Mouse (Mus musculus) heart, postnatal 0 days (tissue): ENCODE measurements at regions not wholly inside any gene's neighbourhood (a gene's known extent, or its start where the extent isn't known, plus 50 kb on each side); places are given as distances from the start of the nearest gene placed in this dataset.

Source experiments
- ATAC-seq: fragments of 200-750 bp; cut with Nextera tagmentation; 2 replicates; pipeline ENCODE4 v1.8.0; 2017; ENCODE audit warnings: low read depth, moderate number of reproducible peaks, moderate library complexity; ENCODE audit not compliant: insufficient read depth
- DNase-seq: peaks from one replicate; pipeline ENCODE4 v3.0.0-alpha.2; 2016; ENCODE audit warnings: low spot score
- H3K27ac ChIP-seq: fragments of 300-500 bp; sonication (generic); 2 replicates; pipeline ENCODE4 v1.5.1; 2014; ENCODE audit warnings: low read depth, mild to moderate bottlenecking
- H3K27me3 ChIP-seq: fragments of 300-500 bp; sonication (generic); 2 replicates; pipeline ENCODE4 v1.6.1; 2014; ENCODE audit warnings: low read length, mixed read lengths; ENCODE audit not compliant: control insufficient read depth, insufficient read depth
- H3K36me3 ChIP-seq: fragments of 300-500 bp; sonication (generic); replicated peaks from 2 replicates; pipeline ENCODE4 v1.6.1; 2014; ENCODE audit warnings: low read length, mixed read lengths; ENCODE audit not compliant: control insufficient read depth, insufficient read depth
- H3K4me1 ChIP-seq: fragments of 300-500 bp; sonication (generic); 2 replicates; pipeline ENCODE4 v1.6.1; 2014; ENCODE audit warnings: antibody characterized with exemption; ENCODE audit not compliant: control insufficient read depth, insufficient read depth
- H3K4me2 ChIP-seq: fragments of 300-500 bp; sonication (generic); 2 replicates; pipeline ENCODE4 v1.6.1; 2014; ENCODE audit warnings: low read depth, mild to moderate bottlenecking, low read length, moderate library complexity
- H3K4me3 ChIP-seq: fragments of 300-500 bp; sonication (generic); 2 replicates; pipeline ENCODE4 v1.5.1; 2014; ENCODE audit warnings: low read depth, low read length
- H3K9ac ChIP-seq: fragments of 300-500 bp; sonication (generic); replicated peaks from 2 replicates; pipeline ENCODE4 v1.6.1; 2014; ENCODE audit warnings: low read depth, low read length, mixed read lengths
- H3K9me3 ChIP-seq: fragments of 300-500 bp; sonication (generic); replicated peaks from 2 replicates; pipeline ENCODE4 v1.6.1; 2016; ENCODE audit warnings: low read length; ENCODE audit not compliant: control insufficient read depth
- CTCF ChIP-seq: IDR thresholded peaks from 2 replicates; pipeline ENCODE4 v1.5.1; 2016; ENCODE audit warnings: antibody characterized with exemption, control low read depth, low read depth
- EP300 ChIP-seq: IDR thresholded peaks from 2 replicates; pipeline ENCODE4 v1.6.1; 2016; ENCODE audit warnings: antibody characterized with exemption, low read depth
- WGBS: fragments of 180-500 bp; shearing (Covaris S2); extraction: QIAGEN DNeasy Blood & Tissue Kit; methylation state at CpG from one replicate; pipeline ENCODE4 v1.1.7; 2014; 5-methylcytosine and 5-hydroxymethylcytosine counted together

GRCm38 (mm10) chr19:53442756-53443654 lies 52.6 kb upstream of the Smndc1 start:
- DNase-seq (no peak), ATAC-seq (no peak)
- no peaks in the 10 kb centered on the region; the same call in 1 of the 2 replicates for H3K27me3 ChIP-seq
- H3K27ac ChIP-seq = no peak overlapping the region; the same call in 1 of the 2 replicates
- no peak overlapping the region for H3K4me2 ChIP-seq
- H3K36me3 ChIP-seq = no peaks in the 10 kb centered on the region
- no peak overlapping the region for H3K4me3 ChIP-seq
- WGBS = 85% methylated on average over 22 of the region's 22 CpGs
- no peaks in the 10 kb centered on the region for H3K9me3 ChIP-seq
- no peak overlapping the region for H3K9ac ChIP-seq
- peaks cover 4% of the 10 kb centered on the region; the same call in 1 of the 2 replicates for H3K4me1 ChIP-seq
- no peak for TF ChIP-seq CTCF
- TF ChIP-seq EP300 = no peak

- WGBS = 84% methylated on average over 4 of the region's 4 CpGs
- H3K27ac ChIP-seq = peak overlapping the region; percentile 38; the same call in 1 of the 2 replicates
- H3K4me3 ChIP-seq = no peak overlapping the region
- H3K4me1 ChIP-seq = peaks cover 13% of the 10 kb centered on the region
- H3K36me3 ChIP-seq = no peaks in the 10 kb centered on the region
- TF ChIP-seq EP300 = no peak
- no peak for TF ChIP-seq CTCF
- no peak for DNase-seq
- no peak for ATAC-seq
- no peak overlapping the region for H3K9ac ChIP-seq
- no peaks in the 10 kb centered on the region; the same call in 1 of the 2 replicates for H3K27me3 ChIP-seq
- no peak overlapping the region for H3K4me2 ChIP-seq
- no peaks in the 10 kb centered on the region for H3K9me3 ChIP-seq
These were observed 51.8 kb upstream of the Smndc1 start for GRCm38 (mm10) chr19:53442132-53442610.

GRCm38 (mm10) chr19:53441449-53442131 lies 51.2 kb upstream of the Smndc1 start:
- 83% methylated on average over 13 of the region's 13 CpGs for whole genome bisulfite sequencing
- no peak for ATAC-seq
- H3K9ac ChIP-seq = no peak overlapping the region

GRCm38 (mm10) chr19:53440327-53441055 lies 50.1 kb upstream of the Smndc1 start:
- H3K4me2 ChIP-seq = no peak overlapping the region
- ATAC-seq (no peak), DNase-seq (no peak)
- no peaks in the 10 kb centered on the region for H3K27me3 ChIP-seq
- 59% methylated on average over 10 of the region's 10 CpGs for WGBS
- no peaks in the 10 kb centered on the region for H3K36me3 ChIP-seq
- peaks cover 16% of the 10 kb centered on the region for H3K4me1 ChIP-seq
- TF ChIP-seq CTCF (no peak), EP300 (no peak)
- no peaks in the 10 kb centered on the region for H3K9me3 ChIP-seq
- no peak overlapping the region; the same call in 1 of the 2 replicates for H3K27ac ChIP-seq
- H3K9ac ChIP-seq = no peak overlapping the region
- no peak overlapping the region for H3K4me3 ChIP-seq

More at GRCm38 (mm10) chr19:53441449-53442131, 51.2 kb upstream of the Smndc1 start:
- H3K36me3 ChIP-seq = no peaks in the 10 kb centered on the region
- H3K27me3 ChIP-seq = no peaks in the 10 kb centered on the region; the same call in 1 of the 2 replicates
- H3K4me1 ChIP-seq = peaks cover 16% of the 10 kb centered on the region
- DNase-seq = no peak
- H3K9me3 ChIP-seq = no peaks in the 10 kb centered on the region
- H3K4me2 ChIP-seq = no peak overlapping the region
- H3K4me3 ChIP-seq = no peak overlapping the region
- TF ChIP-seq EP300 (no peak), CTCF (no peak)
- H3K27ac ChIP-seq = peak overlapping the region; percentile 38; the same call in 1 of the 2 replicates
